In the genomic region with DNA sequence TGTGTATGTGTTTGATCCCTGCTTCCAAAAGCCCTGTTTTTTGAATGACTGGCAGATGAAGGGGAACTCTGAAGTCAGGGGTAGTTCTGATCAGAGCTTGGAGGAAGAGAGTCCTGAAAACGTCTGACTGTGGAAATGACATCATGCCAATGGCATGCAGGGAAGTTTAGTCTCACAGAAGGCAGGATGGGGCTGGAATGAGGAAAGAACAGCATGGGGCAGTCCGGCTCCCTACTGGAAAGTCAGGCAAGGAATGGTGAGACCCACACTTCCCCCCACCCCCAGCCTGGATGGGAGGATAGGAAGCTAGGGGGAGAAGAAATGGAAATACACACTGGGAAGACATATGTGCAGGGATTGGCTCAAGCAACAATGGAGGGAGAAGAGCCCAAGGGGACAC, we compare ENCODE assay signal across 9 mouse cellular contexts.
DNase-seq lines count a peak whose midpoint lies in the region; ATAC-seq and TF ChIP-seq lines count a peak whose summit lies in the region.
"Had no signal": no experiment of that assay in that cellular context is flagged by ENCODE, and none has a peak within 500 bp of the region (broad histone marks: within the 10 kb centered on the region; RNA-seq: fewer than 3 reads in every experiment).

No protein-coding gene starts in this region.

- DNase-seq in stomach, postnatal 0 days (ENCODE audit: low spot score), result no peak
- DNase-seq in lung, embryonic 14.5 days, result peak; percentile 75
- no peak for DNase-seq in urinary bladder, adult 2 months (ENCODE audit: low spot score)
- no peak for DNase-seq in gastrocnemius, adult 18-20 months (ENCODE audit: low spot score)
- DNase-seq: cerebellum, adult 9-10 months had no signal

- WGBS in stomach, embryonic 15.5 days, result 13% methylated on average over 2 of the region's 2 CpGs
- WGBS in stomach, postnatal 0 days, result 7% methylated on average over 2 of the region's 2 CpGs
- WGBS in lung, embryonic 14.5 days, result 4% methylated on average over 2 of the region's 2 CpGs

- H3K9ac ChIP-seq in stomach, embryonic 15.5 days, result no peak overlapping the region
- no peak overlapping the region for H3K9ac ChIP-seq in stomach, postnatal 0 days (ENCODE audit: low read length)
- no peak overlapping the region for H3K9ac ChIP-seq in lung, embryonic 14.5 days

- no peak for TF ChIP-seq EP300 in stomach, postnatal 0 days (optimal IDR thresholded peaks at IDR 0.05)

- no peaks in the 10 kb centered on the region for H3K36me3 ChIP-seq in stomach, embryonic 15.5 days
- H3K36me3 ChIP-seq in stomach, postnatal 0 days (ENCODE audit: control insufficient read depth, insufficient read depth, low read length), result no peaks in the 10 kb centered on the region
- no peaks in the 10 kb centered on the region for H3K36me3 ChIP-seq in lung, embryonic 14.5 days (ENCODE audit: insufficient read depth)

- TF ChIP-seq CTCF in stomach, postnatal 0 days (IDR thresholded peaks at IDR 0.05; ENCODE audit: low read depth), result no peak
- no peak for TF ChIP-seq CTCF in embryonic fibroblast, embryonic 13.5 days (IDR thresholded peaks at IDR 0.05; ENCODE audit: borderline replicate concordance, insufficient read depth, low read length)
- no peak for TF ChIP-seq CTCF in lung, embryonic 14.5 days (IDR thresholded peaks at IDR 0.05; ENCODE audit: low read depth)

- H3K4me2 ChIP-seq in stomach, embryonic 15.5 days, result no peak overlapping the region
- H3K4me2 ChIP-seq in stomach, postnatal 0 days (replicated peaks; ENCODE audit: low read depth), result no peak overlapping the region
- H3K4me2 ChIP-seq in lung, embryonic 14.5 days, result peak overlapping the region; percentile 43; the same call in 1 of the 2 replicates
- H3K4me2 ChIP-seq: midbrain, embryonic 11.5 days had no signal

- H3K4me3 ChIP-seq in stomach, embryonic 15.5 days (replicated peaks), result no peak overlapping the region
- no peak overlapping the region for H3K4me3 ChIP-seq in stomach, postnatal 0 days (ENCODE audit: low read depth, low read length)
- H3K4me3 ChIP-seq in embryonic fibroblast, embryonic 13.5 days (ENCODE audit: insufficient read depth, low read length), result peak overlapping the region; percentile 15; the same call in 1 of the 2 replicates
- H3K4me3 ChIP-seq in lung, embryonic 14.5 days (ENCODE audit: low read depth, low read length), result no peak overlapping the region

- H3K4me1 ChIP-seq in stomach, embryonic 15.5 days, result no peaks in the 10 kb centered on the region
- H3K4me1 ChIP-seq in stomach, postnatal 0 days (replicated peaks; ENCODE audit: control insufficient read depth, insufficient read depth), result no peaks in the 10 kb centered on the region
- H3K4me1 ChIP-seq in embryonic fibroblast, embryonic 13.5 days (ENCODE audit: control insufficient read depth, insufficient read depth, low read length), result peaks cover 7% of the 10 kb centered on the region
- peaks cover 3% of the 10 kb centered on the region; the same call in 1 of the 2 replicates for H3K4me1 ChIP-seq in lung, embryonic 14.5 days (ENCODE audit: insufficient read depth)

- no peak overlapping the region for H3K27ac ChIP-seq in stomach, embryonic 15.5 days
- H3K27ac ChIP-seq in stomach, postnatal 0 days (replicated peaks), result no peak overlapping the region
- H3K27ac ChIP-seq in embryonic fibroblast, embryonic 13.5 days (ENCODE audit: insufficient read depth, low read length), result peak overlapping the region; percentile 4; the same call in 1 of the 2 replicates
- peak overlapping the region; percentile 34; the same call in 1 of the 2 replicates for H3K27ac ChIP-seq in lung, embryonic 14.5 days (ENCODE audit: low read depth)

- ATAC-seq in stomach, embryonic 15.5 days (ENCODE audit: insufficient read depth, low FRiP score, low read depth), result peak; percentile 33
- ATAC-seq in stomach, postnatal 0 days (ENCODE audit: low FRiP score, low TSS enrichment), result no peak
- ATAC-seq in lung, embryonic 14.5 days (ENCODE audit: insufficient read depth), result peak; percentile 82
- no peak for ATAC-seq in CD4-positive, CD25-positive, alpha-beta regulatory T cell, adult 4 months

- no peaks in the 10 kb centered on the region for H3K27me3 ChIP-seq in stomach, embryonic 15.5 days (replicated peaks)
- no peaks in the 10 kb centered on the region for H3K27me3 ChIP-seq in stomach, postnatal 0 days (ENCODE audit: control insufficient read depth, insufficient read depth, low read length)
- H3K27me3 ChIP-seq in lung, embryonic 14.5 days (ENCODE audit: insufficient read depth, low read length), result no peaks in the 10 kb centered on the region

- TF ChIP-seq POLR2A in embryonic fibroblast, embryonic 13.5 days (IDR thresholded peaks at IDR 0.05; ENCODE audit: low read depth, low read length), result no peak; the same call in 1 of the 2 replicates

- no peaks in the 10 kb centered on the region for H3K9me3 ChIP-seq in stomach, embryonic 15.5 days
- no peaks in the 10 kb centered on the region for H3K9me3 ChIP-seq in stomach, postnatal 0 days (ENCODE audit: control insufficient read depth, low read length)
- H3K9me3 ChIP-seq in lung, embryonic 14.5 days (ENCODE audit: low read depth, low read length), result no peaks in the 10 kb centered on the region

Comparison
In these comparisons a context has a peak if more than half of its experiments do, and no peak if none do; other contexts are left out.
1. ATAC-seq: peak in stomach, embryonic 15.5 days (single experiment) and lung, embryonic 14.5 days (single experiment); none in stomach, postnatal 0 days (single experiment) and CD4-positive, CD25-positive, alpha-beta regulatory T cell, adult 4 months (single experiment).
2. H3K27ac ChIP-seq: peak in embryonic fibroblast, embryonic 13.5 days (single experiment) and lung, embryonic 14.5 days (single experiment); none in stomach, embryonic 15.5 days (single experiment) and stomach, postnatal 0 days (single experiment).